Mouse (Mus musculus) hindbrain, embryonic 10.5 days (tissue): ENCODE data around the gene Klhl30. TPM values are rescaled to one million over a fixed set of nuclear protein-coding genes. Genes with fewer than 3 reads are reported as not detected.
A peak's percentile ranks its signal among the peaks of the same experiment; 100 is the strongest.

Source experiments
- DNase-seq: peaks from one replicate; pipeline ENCODE4 v3.0.0-alpha.2; 2017; ENCODE audit warnings: low spot score
- H3K27ac ChIP-seq: fragments of 300-500 bp; sonication (generic); 2 replicates; pipeline ENCODE4 v1.5.1; 2016; ENCODE audit warnings: mild to moderate bottlenecking, moderate library complexity
- H3K27me3 ChIP-seq: fragments of 300-500 bp; sonication (generic); 2 replicates; pipeline ENCODE4 v1.6.1; 2016; ENCODE audit warnings: mild to moderate bottlenecking; ENCODE audit not compliant: poor library complexity, insufficient read depth, severe bottlenecking
- H3K36me3 ChIP-seq: fragments of 300-500 bp; sonication (generic); 2 replicates; pipeline ENCODE4 v1.6.1; 2016; ENCODE audit warnings: mild to moderate bottlenecking, moderate library complexity
- H3K4me1 ChIP-seq: fragments of 300-500 bp; sonication (generic); replicated peaks from 2 replicates; pipeline ENCODE4 v1.6.1; 2016; ENCODE audit warnings: mild to moderate bottlenecking
- H3K4me3 ChIP-seq: fragments of 300-500 bp; sonication (generic); 2 replicates; pipeline ENCODE4 v1.5.1; 2016; ENCODE audit warnings: mild to moderate bottlenecking, moderate library complexity
- H3K9me3 ChIP-seq: fragments of 300-500 bp; sonication (generic); 2 replicates; pipeline ENCODE4 v1.6.1; 2016; ENCODE audit warnings: mild to moderate bottlenecking, moderate library complexity
- WGBS: fragments of 180-500 bp; shearing (Covaris S2); methylation state at CpG from one replicate; pipeline ENCODE4 v1.1.7; 2016; 5-methylcytosine and 5-hydroxymethylcytosine counted together
- polyA plus RNA-seq: library from polyadenylated mRNA; unstranded; fragments of >200 nt; fragmentation: Nextera tagmentation; extraction: Ambion mirVana; gene quantifications from 2 replicates; pipeline ENCODE4 v1.2.1, GENCODE M21; 2016

Gene Klhl30
- polyA plus RNA-seq, 1 experiment from 2014 or later: 0.35 TPM

DNA sequence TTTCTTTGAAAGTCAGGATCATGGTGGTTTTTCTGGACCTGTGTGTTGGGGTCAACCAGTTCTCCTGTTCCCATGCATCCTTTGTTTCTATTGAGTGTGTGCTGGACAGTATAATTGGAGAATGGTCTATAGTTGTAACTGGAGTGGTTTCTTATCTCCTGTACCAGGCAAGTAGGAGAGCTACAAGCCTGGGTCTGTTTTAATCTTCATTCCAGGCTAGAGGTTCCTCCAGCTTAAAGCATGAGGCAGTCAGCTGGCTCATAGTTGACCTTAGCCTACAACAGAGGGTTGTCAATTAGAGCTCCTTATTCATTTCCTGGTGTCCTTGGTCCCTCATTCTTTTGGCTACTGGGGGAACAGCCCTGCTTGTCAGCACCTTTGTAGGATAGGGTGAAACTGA, 17.2 kb upstream of the Klhl30 start:
- H3K4me3 ChIP-seq: no peak overlapping the region
- peaks cover 8% of the 10 kb centered on the region for H3K4me1 ChIP-seq

DNA sequence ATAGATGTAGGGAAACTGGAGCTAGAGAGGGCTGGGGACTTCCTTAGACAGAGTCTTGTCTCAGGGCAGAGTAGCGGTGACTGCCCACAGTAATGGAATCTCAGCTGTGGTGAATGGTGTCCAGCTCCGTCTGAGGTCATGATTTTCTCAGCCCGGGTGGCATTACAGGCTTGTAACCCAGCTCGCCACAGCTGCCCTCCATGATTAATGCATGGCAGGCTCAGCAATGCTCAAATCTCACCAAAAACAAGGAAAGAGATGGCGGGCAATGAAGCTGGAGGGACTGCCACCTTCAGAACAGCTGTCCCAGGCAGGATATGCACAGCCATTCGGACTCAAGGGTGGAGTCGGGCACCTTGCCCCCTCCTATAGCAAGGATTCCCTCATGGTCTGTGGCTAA, 13.5 kb upstream of the Klhl30 start:
- H3K36me3 ChIP-seq: no peaks in the 10 kb centered on the region
- peaks cover 14% of the 10 kb centered on the region for H3K27me3 ChIP-seq
- H3K27ac ChIP-seq: no peak overlapping the region
- H3K4me1 ChIP-seq: peaks cover 10% of the 10 kb centered on the region
- H3K4me3 ChIP-seq: no peak overlapping the region
- no peak for DNase-seq
- H3K9me3 ChIP-seq: no peaks in the 10 kb centered on the region
- WGBS: 88% methylated on average over 7 of the region's 7 CpGs

More for the DNA sequence above, 17.2 kb upstream of the Klhl30 start:
- H3K27me3 ChIP-seq: no peaks in the 10 kb centered on the region
- no peak overlapping the region for H3K27ac ChIP-seq
- H3K36me3 ChIP-seq: no peaks in the 10 kb centered on the region
- no peaks in the 10 kb centered on the region for H3K9me3 ChIP-seq
- no peak for DNase-seq

GRCm38 (mm10) chr1:91344001-91344400, 6.8 kb upstream of the Klhl30 start:
- Histone ChIP-seq H3K4me3 (no peak overlapping the region), H3K36me3 (no peaks in the 10 kb centered on the region), H3K4me1 (peaks cover 24% of the 10 kb centered on the region), H3K9me3 (no peaks in the 10 kb centered on the region), H3K27me3 (peaks cover 61% of the 10 kb centered on the region), H3K27ac (no peak overlapping the region)
- no peak for DNase-seq
- WGBS: 85% methylated on average over 3 of the region's 3 CpGs

DNA sequence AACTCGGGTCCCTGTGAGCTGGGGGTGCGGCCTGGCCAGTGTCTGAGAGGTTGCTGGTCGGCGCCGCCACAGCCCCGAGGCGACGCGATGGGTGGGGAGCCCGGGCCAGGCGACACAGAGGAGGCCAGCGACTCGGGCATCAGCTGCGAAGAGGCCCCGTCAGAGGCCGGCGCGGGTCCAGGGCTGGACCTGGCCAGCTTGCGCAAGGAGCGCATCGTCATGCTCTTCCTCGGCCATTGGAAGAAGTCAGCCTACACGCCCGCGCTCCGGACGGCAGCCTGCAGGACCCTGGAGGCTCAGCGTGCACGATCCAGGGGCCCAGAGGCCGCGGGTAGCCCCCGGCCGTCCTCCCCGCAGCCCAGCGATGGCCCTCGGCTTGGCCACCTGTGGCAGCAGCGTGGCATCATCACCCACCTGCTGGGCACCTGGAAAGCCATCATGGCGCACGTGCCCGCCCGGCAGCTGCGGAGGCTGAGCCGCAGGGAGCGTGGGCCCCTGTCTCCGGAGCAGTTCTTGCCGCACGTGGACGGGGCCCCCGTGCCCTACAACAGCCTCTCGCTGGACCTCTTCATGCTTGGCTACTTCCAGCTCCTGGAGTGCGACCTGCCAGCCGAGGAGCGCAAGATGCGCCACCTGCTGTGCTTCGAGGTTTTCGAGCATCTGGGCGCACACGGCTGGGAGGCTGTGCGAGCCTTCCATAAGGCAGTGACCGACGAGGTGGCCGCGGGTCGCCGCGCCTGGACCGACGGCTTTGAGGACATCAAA, 5.7 kb upstream of the Klhl30 start:
- peak overlapping the region; percentile 40; the same call in 1 of the 2 replicates for H3K27ac ChIP-seq
- peaks cover 60% of the 10 kb centered on the region for H3K27me3 ChIP-seq
- H3K9me3 ChIP-seq: no peaks in the 10 kb centered on the region
- H3K4me3 ChIP-seq: peak overlapping the region; percentile 48
- peaks cover 24% of the 10 kb centered on the region for H3K4me1 ChIP-seq
- no peaks in the 10 kb centered on the region for H3K36me3 ChIP-seq
- peak; percentile 38 for DNase-seq
- 3% methylated on average over 68 of the region's 68 CpGs for WGBS

DNA sequence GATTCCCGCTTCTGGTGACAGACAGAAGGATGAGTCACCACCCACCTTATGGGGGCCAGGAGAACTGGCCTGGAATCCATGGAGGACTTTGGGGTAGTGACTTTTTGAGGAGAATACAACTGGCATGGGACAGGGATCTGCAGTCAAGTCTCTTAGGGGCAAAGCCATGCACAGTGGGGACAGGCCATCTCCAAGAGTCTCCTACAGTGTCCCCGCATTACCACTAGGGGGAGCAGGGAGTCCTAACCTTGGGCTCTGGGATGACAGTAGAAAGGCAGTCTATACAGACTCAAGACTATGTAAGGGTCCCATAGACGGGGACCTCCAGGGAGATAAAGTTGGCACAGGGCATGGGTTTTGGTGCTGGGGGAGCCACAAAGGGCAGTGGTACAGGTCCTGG, 3.9 kb upstream of the Klhl30 start:
- H3K4me3 ChIP-seq: no peak overlapping the region
- H3K9me3 ChIP-seq: no peaks in the 10 kb centered on the region
- peaks cover 52% of the 10 kb centered on the region for H3K27me3 ChIP-seq
- peaks cover 34% of the 10 kb centered on the region for H3K4me1 ChIP-seq
- peak; percentile 72 for DNase-seq
- no peaks in the 10 kb centered on the region for H3K36me3 ChIP-seq
- H3K27ac ChIP-seq: no peak overlapping the region
- 41% methylated on average over 3 of the region's 3 CpGs for WGBS

- Histone ChIP-seq H3K36me3 (no peaks in the 10 kb centered on the region), H3K4me1 (peaks cover 11% of the 10 kb centered on the region; the same call in 1 of the 2 replicates), H3K27me3 (peaks cover 8% of the 10 kb centered on the region), H3K27ac (no peak overlapping the region), H3K4me3 (no peak overlapping the region), H3K9me3 (no peaks in the 10 kb centered on the region)
- DNase-seq: no peak
- WGBS: 81% methylated on average over 3 of the region's 3 CpGs
Observed at GRCm38 (mm10) chr1:91351249-91351648, 433 bp downstream of the Klhl30 start.

DNA sequence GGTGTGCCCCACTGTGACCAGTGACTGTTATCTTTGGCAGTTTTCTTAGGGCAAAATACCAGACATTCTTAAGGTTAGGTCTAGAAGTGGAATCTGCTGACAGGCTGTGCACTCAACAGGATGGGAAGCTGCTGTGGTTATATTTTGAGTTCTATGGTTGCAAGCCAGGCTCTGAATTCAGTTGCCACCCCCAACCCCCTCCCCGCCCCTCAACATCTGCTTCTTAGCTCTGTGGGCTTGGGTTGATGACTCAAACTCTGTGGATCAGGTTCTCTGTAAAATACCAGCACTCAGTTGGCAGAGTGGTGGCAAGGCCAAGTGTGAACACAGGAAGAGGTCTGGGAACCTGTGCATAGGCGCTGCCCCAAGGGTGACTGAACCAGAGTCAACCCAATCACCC, 1.5 kb downstream of the Klhl30 start:
- Histone ChIP-seq H3K9me3 (no peaks in the 10 kb centered on the region), H3K4me1 (peaks cover 11% of the 10 kb centered on the region; the same call in 1 of the 2 replicates), H3K27me3 (no peaks in the 10 kb centered on the region), H3K27ac (no peak overlapping the region), H3K36me3 (no peaks in the 10 kb centered on the region), H3K4me3 (no peak overlapping the region)
- WGBS: 85% methylated on average over 2 of the region's 2 CpGs
- no peak for DNase-seq

- 90% methylated on average over 11 of the region's 11 CpGs for WGBS
- peaks cover 11% of the 10 kb centered on the region; the same call in 1 of the 2 replicates for H3K4me1 ChIP-seq
Observed at GRCm38 (mm10) chr1:91356105-91356504, 5.3 kb downstream of the Klhl30 start.

DNA sequence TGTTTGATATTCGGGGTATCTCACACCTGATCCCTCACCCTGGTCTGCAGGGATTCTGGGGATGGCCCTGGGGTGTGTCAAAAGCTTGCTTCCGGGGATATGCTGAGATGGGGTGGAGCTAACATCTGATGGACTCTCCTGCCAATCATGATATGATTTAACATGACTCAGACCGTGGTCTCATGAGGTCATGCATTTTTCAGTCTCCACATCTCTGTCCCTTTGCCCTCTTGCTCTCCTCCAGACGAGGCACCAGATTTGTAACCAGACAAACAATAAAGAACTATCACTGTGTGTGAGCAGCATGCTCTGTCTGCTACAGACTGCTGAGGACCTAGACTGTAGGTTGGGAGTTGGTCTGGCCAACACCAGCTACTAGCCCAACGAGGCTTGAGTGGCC, 11.3 kb downstream of the Klhl30 start:
- H3K4me1 ChIP-seq: peaks cover 19% of the 10 kb centered on the region
- 79% methylated on average over 5 of the region's 5 CpGs for WGBS
- no peak overlapping the region for H3K4me3 ChIP-seq
- H3K36me3 ChIP-seq: no peaks in the 10 kb centered on the region
- peaks cover 14% of the 10 kb centered on the region; the same call in 1 of the 2 replicates for H3K9me3 ChIP-seq
- no peak overlapping the region for H3K27ac ChIP-seq
- H3K27me3 ChIP-seq: peaks cover 21% of the 10 kb centered on the region
- no peak for DNase-seq

More at GRCm38 (mm10) chr1:91356105-91356504, 5.3 kb downstream of the Klhl30 start:
- H3K27ac ChIP-seq: no peak overlapping the region
- no peak for DNase-seq
- no peak overlapping the region for H3K4me3 ChIP-seq
- no peaks in the 10 kb centered on the region for H3K9me3 ChIP-seq
- no peaks in the 10 kb centered on the region for H3K36me3 ChIP-seq
- H3K27me3 ChIP-seq: no peaks in the 10 kb centered on the region

DNA sequence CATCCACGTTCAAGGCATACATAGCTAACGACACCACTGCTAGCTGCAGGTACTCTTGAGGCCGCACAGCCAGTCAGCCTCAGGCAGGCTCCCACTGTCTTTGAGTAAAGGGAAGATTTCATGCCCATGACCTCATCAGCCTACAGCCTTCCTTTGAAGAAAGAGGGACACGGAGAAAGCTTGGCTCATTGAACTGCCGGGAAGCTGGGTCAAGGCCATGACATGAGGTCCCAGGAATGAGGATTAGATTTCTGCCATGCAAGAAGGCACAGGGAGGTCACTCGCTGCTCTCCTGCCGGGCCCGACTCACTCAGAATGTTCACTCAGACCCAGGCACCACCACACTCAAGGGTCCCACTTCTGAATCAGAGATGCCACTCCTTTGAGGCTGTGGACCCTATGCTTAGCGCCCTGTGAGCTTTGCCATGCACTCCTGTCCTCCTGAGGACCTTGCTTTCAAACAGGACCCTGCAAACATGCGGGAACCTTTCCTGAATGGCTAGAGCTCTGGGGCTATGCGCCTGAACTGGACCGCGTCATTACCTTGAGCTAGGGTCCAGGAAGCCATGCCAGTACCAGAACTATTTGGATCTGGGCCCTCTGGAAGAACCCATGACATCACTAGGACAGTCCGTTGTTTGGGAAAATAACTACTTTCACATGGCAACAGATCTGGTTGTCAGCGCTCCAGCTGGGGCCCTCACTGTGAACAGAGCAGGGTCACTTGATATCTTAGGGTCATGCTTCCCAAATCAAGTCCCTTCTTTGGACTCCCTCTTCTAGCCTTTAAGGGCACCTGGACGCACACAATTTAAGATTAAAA, 14.2 kb downstream of the Klhl30 start:
- Histone ChIP-seq H3K9me3 (peaks cover 14% of the 10 kb centered on the region; the same call in 1 of the 2 replicates), H3K4me1 (peaks cover 20% of the 10 kb centered on the region)
- 90% methylated on average over 16 of the region's 16 CpGs for WGBS

DNA sequence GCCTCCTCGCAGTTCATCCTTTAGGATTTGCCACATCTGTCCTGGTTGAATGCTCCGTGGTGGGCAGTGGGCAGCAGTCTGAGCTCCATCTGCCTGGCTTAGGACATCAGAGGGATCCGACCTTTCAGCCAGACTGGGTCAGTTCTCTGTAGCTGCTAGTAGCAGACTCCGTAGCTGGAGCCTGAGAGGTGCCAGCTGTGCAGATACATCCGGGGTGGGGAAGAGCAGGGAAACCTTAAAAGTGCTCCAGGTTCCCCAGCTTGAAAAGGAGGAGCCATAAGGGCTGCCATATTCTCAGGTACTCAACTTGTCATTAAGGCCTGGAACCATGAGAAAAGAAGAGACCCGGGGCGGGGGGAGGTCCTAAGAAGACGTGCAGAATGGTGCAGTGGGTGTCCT, 15.0 kb downstream of the Klhl30 start:
- H3K4me3 ChIP-seq: peak overlapping the region; percentile 61
- peaks cover 14% of the 10 kb centered on the region; the same call in 1 of the 2 replicates for H3K9me3 ChIP-seq
- peaks cover 23% of the 10 kb centered on the region for H3K36me3 ChIP-seq
- 26% methylated on average over 8 of the region's 8 CpGs for WGBS
- H3K27ac ChIP-seq: peak overlapping the region; percentile 84; the same call in 1 of the 2 replicates
- peaks cover 34% of the 10 kb centered on the region for H3K27me3 ChIP-seq
- no peak for DNase-seq
- peaks cover 20% of the 10 kb centered on the region for H3K4me1 ChIP-seq

More for the DNA sequence above, 14.2 kb downstream of the Klhl30 start:
- Histone ChIP-seq H3K27me3 (peaks cover 34% of the 10 kb centered on the region), H3K36me3 (peaks cover 16% of the 10 kb centered on the region), H3K27ac (no peak overlapping the region), H3K4me3 (no peak overlapping the region)
- DNase-seq: no peak

DNA sequence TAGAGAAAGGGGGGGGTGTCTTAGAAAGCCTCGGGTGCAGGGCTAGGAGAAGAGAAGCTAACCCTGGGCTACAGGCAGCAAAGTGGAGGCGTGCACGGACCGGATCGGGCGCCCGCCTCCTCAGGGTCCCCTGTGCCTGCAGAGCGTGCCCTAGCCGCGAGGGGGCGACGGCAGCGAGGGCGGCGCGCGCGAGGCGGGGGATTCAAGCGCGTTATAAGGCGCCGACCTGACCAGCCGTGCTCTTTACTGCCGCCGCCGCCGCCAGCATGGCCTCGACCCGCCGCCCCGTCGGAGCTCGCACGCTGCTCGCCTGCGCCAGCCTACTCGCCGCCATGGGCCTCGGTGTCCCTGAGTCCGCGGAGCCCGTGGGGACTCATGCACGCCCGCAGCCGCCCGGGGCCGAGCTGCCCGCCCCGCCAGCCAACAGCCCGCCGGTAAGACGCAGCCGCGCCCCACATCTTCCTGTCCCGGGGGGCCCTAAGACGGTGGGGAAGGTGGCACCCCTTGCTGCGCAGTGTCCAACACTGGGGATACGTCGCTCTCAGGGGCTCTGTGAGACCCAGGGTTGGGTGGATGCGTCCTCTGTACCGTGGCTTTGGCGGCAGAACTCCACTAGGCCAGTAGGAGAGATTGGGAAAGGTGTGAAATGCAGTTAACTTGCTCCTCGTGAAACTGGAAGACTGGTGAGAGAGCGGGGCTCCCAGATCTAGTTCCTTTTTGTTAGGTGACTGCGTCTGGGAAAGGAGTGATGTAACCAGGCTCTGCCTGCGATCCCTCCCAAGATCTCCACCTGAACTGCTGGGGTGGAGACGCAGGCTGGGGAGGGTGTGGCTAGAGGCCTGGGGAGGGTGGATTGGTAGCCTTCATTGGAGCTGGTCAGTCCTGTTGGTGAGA, 15.6 kb downstream of the Klhl30 start, which contains the start of gene Erfe:
Gene Erfe (plus strand): TSS at position 216 of the 894 bp plus-strand sequence.
- WGBS: 2% methylated on average over 68 of the region's 68 CpGs
- peak; percentile 76 for DNase-seq
- peak within 1 kb of the TSS; percentile 84 for H3K27ac ChIP-seq
- H3K27me3 ChIP-seq: peaks cover 34% of the 10 kb centered on the region
- peaks cover 30% of the 10 kb centered on the region for H3K36me3 ChIP-seq
- H3K9me3 ChIP-seq: peaks cover 14% of the 10 kb centered on the region; the same call in 1 of the 2 replicates
- H3K4me3 ChIP-seq: peak within 1 kb of the TSS; percentile 61
- H3K4me1 ChIP-seq: peaks cover 20% of the 10 kb centered on the region
